Mouse (Mus musculus) midbrain, embryonic 10.5 days (tissue): ENCODE data around the gene Ndufb4. TPM values are rescaled to one million over a fixed set of nuclear protein-coding genes. Genes with fewer than 3 reads are reported as not detected.

Source experiments
- DNase-seq: peaks from one replicate; pipeline ENCODE4 v3.0.0-alpha.2; 2017; ENCODE audit warnings: low spot score
- H3K27ac ChIP-seq: fragments of 300-500 bp; sonication (generic); replicated peaks from 2 replicates; pipeline ENCODE4 v1.5.1; 2016; ENCODE audit warnings: mild to moderate bottlenecking
- H3K27me3 ChIP-seq: fragments of 300-500 bp; sonication (generic); 2 replicates; pipeline ENCODE4 v1.6.1; 2016; ENCODE audit warnings: low read depth, mild to moderate bottlenecking; ENCODE audit not compliant: poor library complexity, severe bottlenecking
- H3K36me3 ChIP-seq: fragments of 300-500 bp; sonication (generic); 2 replicates; pipeline ENCODE4 v1.6.1; 2016; ENCODE audit warnings: mild to moderate bottlenecking, moderate library complexity
- H3K4me1 ChIP-seq: fragments of 300-500 bp; sonication (generic); 2 replicates; pipeline ENCODE4 v1.6.1; 2016
- H3K4me3 ChIP-seq: fragments of 300-500 bp; sonication (generic); 2 replicates; pipeline ENCODE4 v1.5.1; 2016; ENCODE audit warnings: mild to moderate bottlenecking, moderate library complexity
- H3K9me3 ChIP-seq: fragments of 300-500 bp; sonication (generic); replicated peaks from 2 replicates; pipeline ENCODE4 v1.6.1; 2016; ENCODE audit warnings: mild to moderate bottlenecking
- WGBS: fragments of 180-500 bp; shearing (Covaris S2); methylation state at CpG from one replicate; pipeline ENCODE4 v1.1.7; 2016; 5-methylcytosine and 5-hydroxymethylcytosine counted together
- polyA plus RNA-seq: library from polyadenylated mRNA; unstranded; fragments of >200 nt; fragmentation: Nextera tagmentation; extraction: Ambion mirVana; gene quantifications from 2 replicates; pipeline ENCODE4 v1.2.1, GENCODE M21; 2016

The Ndufb4 gene
- polyA plus RNA-seq, 1 experiment from 2014 or later, result 50.9 TPM

GRCm38 (mm10) chr16:37685946-37686600, 31.8 kb upstream of the Ndufb4 start:
- WGBS, result 73% methylated on average over 6 of the region's 6 CpGs
- Histone ChIP-seq H3K36me3 (no peaks in the 10 kb centered on the region), H3K27me3 (no peaks in the 10 kb centered on the region), H3K9me3 (no peaks in the 10 kb centered on the region), H3K4me1 (peaks cover 60% of the 10 kb centered on the region), H3K27ac (peak overlapping the region; percentile 95), H3K4me3 (no peak overlapping the region)
- DNase-seq, result no peak

- Histone ChIP-seq H3K4me3 (peak overlapping the region; percentile 48), H3K36me3 (no peaks in the 10 kb centered on the region), H3K4me1 (peaks cover 64% of the 10 kb centered on the region), H3K27me3 (no peaks in the 10 kb centered on the region), H3K9me3 (no peaks in the 10 kb centered on the region), H3K27ac (peak overlapping the region; percentile 95)
- 3% methylated on average over 25 of the region's 25 CpGs for WGBS
- peak; percentile 91 for DNase-seq
Measured at GRCm38 (mm10) chr16:37684634-37685441, 30.6 kb upstream of the Ndufb4 start.

- Histone ChIP-seq H3K27me3 (no peaks in the 10 kb centered on the region), H3K9me3 (no peaks in the 10 kb centered on the region), H3K4me3 (peak overlapping the region; percentile 48), H3K27ac (peak overlapping the region; percentile 95), H3K4me1 (peaks cover 62% of the 10 kb centered on the region), H3K36me3 (no peaks in the 10 kb centered on the region)
- DNase-seq, result no peak
- 18% methylated on average over 8 of the region's 8 CpGs for WGBS
Measured at GRCm38 (mm10) chr16:37684259-37684633, 30.0 kb upstream of the Ndufb4 start.

GRCm38 (mm10) chr16:37683154-37684130, 29.2 kb upstream of the Ndufb4 start:
- WGBS, result 17% methylated on average over 16 of the region's 16 CpGs
- H3K36me3 ChIP-seq, result no peaks in the 10 kb centered on the region
- peaks cover 62% of the 10 kb centered on the region for H3K4me1 ChIP-seq

GRCm38 (mm10) chr16:37682309-37682975, 28.2 kb upstream of the Ndufb4 start:
- Histone ChIP-seq H3K9me3 (no peaks in the 10 kb centered on the region), H3K4me3 (no peak overlapping the region), H3K4me1 (peaks cover 62% of the 10 kb centered on the region), H3K36me3 (no peaks in the 10 kb centered on the region), H3K27me3 (no peaks in the 10 kb centered on the region), H3K27ac (peak overlapping the region; percentile 95)
- peak; percentile 86 for DNase-seq
- WGBS, result 55% methylated on average over 7 of the region's 7 CpGs

More at GRCm38 (mm10) chr16:37683154-37684130, 29.2 kb upstream of the Ndufb4 start:
- Histone ChIP-seq H3K4me3 (peak overlapping the region; percentile 48), H3K27ac (peak overlapping the region; percentile 95), H3K9me3 (no peaks in the 10 kb centered on the region), H3K27me3 (no peaks in the 10 kb centered on the region)
- peak; percentile 60 for DNase-seq

GRCm38 (mm10) chr16:37680831-37681230, 26.6 kb upstream of the Ndufb4 start:
- peak overlapping the region; percentile 57 for H3K27ac ChIP-seq

GRCm38 (mm10) chr16:37680216-37680615, 26.0 kb upstream of the Ndufb4 start:
- WGBS, result 67% methylated on average over 2 of the region's 2 CpGs
- peak overlapping the region; percentile 57 for H3K27ac ChIP-seq
- peaks cover 58% of the 10 kb centered on the region for H3K4me1 ChIP-seq
- no peak for DNase-seq
- H3K4me3 ChIP-seq, result no peak overlapping the region
- H3K36me3 ChIP-seq, result no peaks in the 10 kb centered on the region
- no peaks in the 10 kb centered on the region for H3K27me3 ChIP-seq
- H3K9me3 ChIP-seq, result peaks cover under 1% of the 10 kb centered on the region; the same call in 1 of the 2 replicates

More at GRCm38 (mm10) chr16:37680831-37681230, 26.6 kb upstream of the Ndufb4 start:
- no peaks in the 10 kb centered on the region for H3K36me3 ChIP-seq
- H3K27me3 ChIP-seq, result no peaks in the 10 kb centered on the region
- H3K4me3 ChIP-seq, result no peak overlapping the region
- no peaks in the 10 kb centered on the region for H3K9me3 ChIP-seq
- H3K4me1 ChIP-seq, result peaks cover 63% of the 10 kb centered on the region
- DNase-seq, result no peak
- 83% methylated on average over 8 of the region's 8 CpGs for WGBS

GRCm38 (mm10) chr16:37677586-37677985, 23.3 kb upstream of the Ndufb4 start:
- WGBS, result 83% methylated on average over 8 of the region's 8 CpGs
- no peak for DNase-seq
- Histone ChIP-seq H3K4me3 (no peak overlapping the region), H3K9me3 (peaks cover 8% of the 10 kb centered on the region; the same call in 1 of the 2 replicates), H3K36me3 (no peaks in the 10 kb centered on the region), H3K27me3 (no peaks in the 10 kb centered on the region), H3K4me1 (peaks cover 33% of the 10 kb centered on the region), H3K27ac (no peak overlapping the region)

- no peak for DNase-seq
- 32% methylated on average over 4 of the region's 4 CpGs for WGBS
Measured at GRCm38 (mm10) chr16:37676677-37677072, 22.4 kb upstream of the Ndufb4 start.

GRCm38 (mm10) chr16:37676024-37676676, 21.9 kb upstream of the Ndufb4 start:
- WGBS, result 57% methylated on average over 17 of the region's 17 CpGs
- H3K9me3 ChIP-seq, result peaks cover 8% of the 10 kb centered on the region; the same call in 1 of the 2 replicates
- H3K27ac ChIP-seq, result peak overlapping the region; percentile 19
- 0 out of 2 replicates have a peak overlapping the region, but pooled peaks have one; percentile 2 for H3K4me3 ChIP-seq
- H3K36me3 ChIP-seq, result no peaks in the 10 kb centered on the region
- no peaks in the 10 kb centered on the region for H3K27me3 ChIP-seq
- no peak for DNase-seq
- H3K4me1 ChIP-seq, result peaks cover 25% of the 10 kb centered on the region

More at GRCm38 (mm10) chr16:37676677-37677072, 22.4 kb upstream of the Ndufb4 start:
- peaks cover 8% of the 10 kb centered on the region; the same call in 1 of the 2 replicates for H3K9me3 ChIP-seq
- no peaks in the 10 kb centered on the region for H3K36me3 ChIP-seq
- peak overlapping the region; percentile 19 for H3K27ac ChIP-seq
- H3K4me1 ChIP-seq, result peaks cover 25% of the 10 kb centered on the region
- no peak overlapping the region for H3K4me3 ChIP-seq
- no peaks in the 10 kb centered on the region for H3K27me3 ChIP-seq

- Histone ChIP-seq H3K4me1 (peaks cover 30% of the 10 kb centered on the region), H3K27me3 (no peaks in the 10 kb centered on the region), H3K27ac (no peak overlapping the region), H3K9me3 (peaks cover 8% of the 10 kb centered on the region; the same call in 1 of the 2 replicates), H3K36me3 (no peaks in the 10 kb centered on the region), H3K4me3 (no peak overlapping the region)
- 93% methylated on average over 5 of the region's 5 CpGs for WGBS
- no peak for DNase-seq
Measured at GRCm38 (mm10) chr16:37675326-37675725, 21.1 kb upstream of the Ndufb4 start.
